Mouse (Mus musculus): Measurements from ENCODE around the gene Ifngr1.

DNA sequence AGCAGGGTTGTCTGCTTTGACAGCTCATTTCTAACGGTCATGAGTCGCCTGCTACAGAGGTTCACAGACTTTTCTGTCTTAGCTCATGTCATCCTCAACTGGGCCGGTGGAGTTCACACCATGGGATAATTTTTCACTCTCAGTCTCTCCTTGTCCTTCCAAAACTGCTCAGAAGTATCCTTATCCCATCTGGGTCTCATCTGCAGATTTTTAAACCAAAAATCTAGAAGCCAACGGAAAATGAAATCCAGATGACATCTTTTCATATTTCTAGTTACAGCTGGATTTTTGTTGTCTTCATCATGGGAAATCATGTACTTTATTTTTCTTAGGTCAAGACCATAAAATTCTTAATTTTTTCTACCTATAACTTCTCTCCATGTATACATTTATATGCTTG is 34.1 kb upstream of the Ifngr1 start:
- TF ChIP-seq CTCF (IDR thresholded peaks at IDR 0.05; ENCODE audit: borderline replicate concordance, control insufficient read depth, extremely low read depth, insufficient read depth, low read length, poor library complexity) (no peak), POLR2A (IDR thresholded peaks at IDR 0.05; ENCODE audit: control insufficient read depth, extremely low read depth, insufficient read depth, low read length, poor library complexity) (no peak)

Measured in thymus, adult 2 months (tissue).